Mouse (Mus musculus) limb, embryonic 15.5 days (tissue): ENCODE measurements around the gene Zfp239. TPM values are rescaled to one million over a fixed set of nuclear protein-coding genes. Genes with fewer than 3 reads are reported as not detected.
A peak's percentile ranks its signal among the peaks of the same experiment; 100 is the strongest.

ENCODE experiments used
- ATAC-seq: fragments of 200-750 bp; cut with Nextera tagmentation; 2 replicates; pipeline ENCODE4 v1.8.0; 2017; ENCODE audit warnings: low read depth, moderate TSS enrichment; ENCODE audit not compliant: insufficient number of reproducible peaks, low FRiP score, low TSS enrichment
- H3K27ac ChIP-seq: fragments of 300-500 bp; sonication (generic); 2 replicates; pipeline ENCODE4 v1.5.1; 2015; ENCODE audit warnings: moderate library complexity, mild to moderate bottlenecking, inconsistent platforms
- H3K27me3 ChIP-seq: fragments of 300-500 bp; sonication (generic); 2 replicates; pipeline ENCODE4 v1.6.1; 2015; ENCODE audit warnings: inconsistent platforms
- H3K36me3 ChIP-seq: fragments of 300-500 bp; sonication (generic); 2 replicates; pipeline ENCODE4 v1.6.1; 2015; ENCODE audit warnings: inconsistent platforms
- H3K4me1 ChIP-seq: fragments of 300-500 bp; sonication (generic); 2 replicates; pipeline ENCODE4 v1.6.1; 2015; ENCODE audit warnings: inconsistent platforms
- H3K4me2 ChIP-seq: fragments of 300-500 bp; sonication (generic); 2 replicates; pipeline ENCODE4 v1.6.1; 2015; ENCODE audit warnings: mild to moderate bottlenecking, inconsistent platforms
- H3K4me3 ChIP-seq: fragments of 300-500 bp; sonication (generic); 2 replicates; pipeline ENCODE4 v1.5.1; 2015; ENCODE audit warnings: mild to moderate bottlenecking, inconsistent platforms
- H3K9ac ChIP-seq: fragments of 300-500 bp; sonication (generic); 2 replicates; pipeline ENCODE4 v1.6.1; 2015; ENCODE audit warnings: inconsistent platforms
- H3K9me3 ChIP-seq: fragments of 300-500 bp; sonication (generic); 2 replicates; pipeline ENCODE4 v1.6.1; 2016; ENCODE audit warnings: inconsistent platforms
- WGBS: fragments of 180-500 bp; shearing (Covaris S2); methylation state at CpG from one replicate; pipeline ENCODE4 v1.1.7; 2015; 5-methylcytosine and 5-hydroxymethylcytosine counted together
- polyA plus RNA-seq: library from polyadenylated mRNA; unstranded; fragments of >200 nt; fragmentation: Nextera tagmentation; extraction: Ambion mirVana; gene quantifications from 2 replicates; pipeline ENCODE4 v1.2.1, GENCODE M21; 2015

Gene Zfp239
- polyA plus RNA-seq, 1 experiment from 2014 or later = 11.0 TPM

DNA sequence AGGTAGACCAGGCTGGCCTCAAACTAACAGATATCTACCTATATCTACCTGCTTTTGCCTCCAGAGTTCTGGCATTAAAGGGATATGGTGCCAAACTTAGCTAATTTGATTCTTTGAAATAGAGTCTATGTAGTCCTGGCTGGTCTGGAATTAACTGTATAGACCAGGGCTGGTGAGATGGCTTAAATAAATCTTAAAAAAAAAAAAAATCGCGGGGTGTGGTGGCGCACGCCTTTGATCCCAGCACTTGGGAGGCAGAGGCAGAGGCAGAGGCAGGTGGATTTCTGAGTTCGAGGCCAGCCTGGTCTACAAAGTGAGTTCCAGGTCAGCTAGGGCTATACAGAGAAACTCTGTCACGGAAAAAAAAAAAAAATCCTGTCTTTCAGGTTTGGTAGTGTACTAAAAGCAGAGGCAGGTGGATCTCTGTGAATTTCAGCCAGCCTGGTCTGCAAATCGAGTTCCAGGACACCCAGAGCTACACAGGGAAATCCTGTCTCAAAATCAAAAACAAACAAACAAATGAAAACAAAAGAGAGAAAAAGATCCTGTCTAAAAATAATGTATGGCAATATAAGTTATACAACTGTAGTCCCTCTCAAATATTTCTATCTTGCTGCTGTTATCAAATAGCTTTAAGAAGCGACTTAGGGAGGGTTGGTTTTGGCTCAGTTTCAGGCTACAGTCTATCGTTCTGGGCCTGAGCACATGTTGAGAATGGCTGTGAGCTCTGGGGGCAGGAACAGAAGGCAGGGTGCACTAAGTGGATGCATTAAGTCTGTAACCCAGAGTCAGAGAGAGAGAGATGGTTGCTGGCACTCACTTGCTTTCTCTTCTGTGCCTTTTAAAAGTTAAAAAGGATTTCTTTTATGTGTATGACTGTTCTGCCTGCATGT is 39.9 kb downstream of the Zfp239 start:
- no peak for ATAC-seq

GRCm38 (mm10) chr6:117902556-117902955 is 40.7 kb downstream of the Zfp239 start:
- no peak overlapping the region for H3K9ac ChIP-seq
- no peak overlapping the region for H3K27ac ChIP-seq
- no peaks in the 10 kb centered on the region for H3K27me3 ChIP-seq
- no peak overlapping the region for H3K4me3 ChIP-seq
- 78% methylated on average over 4 of the region's 4 CpGs for WGBS
- peaks cover 6% of the 10 kb centered on the region for H3K4me1 ChIP-seq
- no peaks in the 10 kb centered on the region for H3K36me3 ChIP-seq
- no peak overlapping the region for H3K4me2 ChIP-seq
- ATAC-seq = no peak
- no peaks in the 10 kb centered on the region for H3K9me3 ChIP-seq

More for the DNA sequence above, 39.9 kb downstream of the Zfp239 start:
- H3K9ac ChIP-seq = no peak overlapping the region
- H3K4me2 ChIP-seq = no peak overlapping the region
- H3K27ac ChIP-seq = no peak overlapping the region
- H3K36me3 ChIP-seq = no peaks in the 10 kb centered on the region
- 66% methylated on average over 9 of the region's 9 CpGs for WGBS
- peaks cover 6% of the 10 kb centered on the region for H3K4me1 ChIP-seq
- H3K9me3 ChIP-seq = no peaks in the 10 kb centered on the region
- no peaks in the 10 kb centered on the region for H3K27me3 ChIP-seq
- no peak overlapping the region for H3K4me3 ChIP-seq

- H3K4me1 ChIP-seq = peaks cover 13% of the 10 kb centered on the region
- WGBS = 79% methylated on average over 3 of the region's 3 CpGs
- no peaks in the 10 kb centered on the region for H3K36me3 ChIP-seq
- H3K4me2 ChIP-seq = no peak overlapping the region
- H3K4me3 ChIP-seq = no peak overlapping the region
- no peaks in the 10 kb centered on the region for H3K27me3 ChIP-seq
- H3K27ac ChIP-seq = no peak overlapping the region
- H3K9ac ChIP-seq = no peak overlapping the region
- ATAC-seq = no peak
- no peaks in the 10 kb centered on the region for H3K9me3 ChIP-seq
Observed at GRCm38 (mm10) chr6:117903836-117904235, 41.9 kb downstream of the Zfp239 start.

- H3K4me3 ChIP-seq = peak overlapping the region; percentile 77
- H3K4me1 ChIP-seq = peaks cover 22% of the 10 kb centered on the region
- ATAC-seq = no peak
- WGBS = 22% methylated on average over 4 of the region's 4 CpGs
- peak overlapping the region; percentile 47 for H3K4me2 ChIP-seq
- no peak overlapping the region for H3K9ac ChIP-seq
- H3K27ac ChIP-seq = peak overlapping the region; percentile 91
- no peaks in the 10 kb centered on the region for H3K36me3 ChIP-seq
- no peaks in the 10 kb centered on the region for H3K9me3 ChIP-seq
- H3K27me3 ChIP-seq = no peaks in the 10 kb centered on the region
Observed at GRCm38 (mm10) chr6:117905260-117905930, 43.5 kb downstream of the Zfp239 start.

- Histone ChIP-seq H3K4me1 (peaks cover 22% of the 10 kb centered on the region), H3K27ac (peak overlapping the region; percentile 91), H3K4me2 (peak overlapping the region; percentile 47), H3K9ac (peak overlapping the region; percentile 44), H3K36me3 (no peaks in the 10 kb centered on the region), H3K9me3 (no peaks in the 10 kb centered on the region), H3K4me3 (peak overlapping the region; percentile 77), H3K27me3 (no peaks in the 10 kb centered on the region)
- under 1% methylated on average over 25 of the region's 25 CpGs for WGBS
- ATAC-seq = no peak; the same call in 1 of the 2 replicates
Observed at GRCm38 (mm10) chr6:117906015-117906531, 44.2 kb downstream of the Zfp239 start.

- H3K4me2 ChIP-seq = peak overlapping the region; percentile 72
- H3K4me1 ChIP-seq = peaks cover 22% of the 10 kb centered on the region
- peak overlapping the region; percentile 99 for H3K27ac ChIP-seq
- no peaks in the 10 kb centered on the region for H3K36me3 ChIP-seq
- peak overlapping the region; percentile 77 for H3K4me3 ChIP-seq
- peak overlapping the region; percentile 86 for H3K9ac ChIP-seq
- WGBS = under 1% methylated on average over 59 of the region's 68 CpGs
- no peaks in the 10 kb centered on the region for H3K9me3 ChIP-seq
- peak; percentile 98 for ATAC-seq
- H3K27me3 ChIP-seq = no peaks in the 10 kb centered on the region
Observed at GRCm38 (mm10) chr6:117906590-117907271, 44.8 kb downstream of the Zfp239 start.

DNA sequence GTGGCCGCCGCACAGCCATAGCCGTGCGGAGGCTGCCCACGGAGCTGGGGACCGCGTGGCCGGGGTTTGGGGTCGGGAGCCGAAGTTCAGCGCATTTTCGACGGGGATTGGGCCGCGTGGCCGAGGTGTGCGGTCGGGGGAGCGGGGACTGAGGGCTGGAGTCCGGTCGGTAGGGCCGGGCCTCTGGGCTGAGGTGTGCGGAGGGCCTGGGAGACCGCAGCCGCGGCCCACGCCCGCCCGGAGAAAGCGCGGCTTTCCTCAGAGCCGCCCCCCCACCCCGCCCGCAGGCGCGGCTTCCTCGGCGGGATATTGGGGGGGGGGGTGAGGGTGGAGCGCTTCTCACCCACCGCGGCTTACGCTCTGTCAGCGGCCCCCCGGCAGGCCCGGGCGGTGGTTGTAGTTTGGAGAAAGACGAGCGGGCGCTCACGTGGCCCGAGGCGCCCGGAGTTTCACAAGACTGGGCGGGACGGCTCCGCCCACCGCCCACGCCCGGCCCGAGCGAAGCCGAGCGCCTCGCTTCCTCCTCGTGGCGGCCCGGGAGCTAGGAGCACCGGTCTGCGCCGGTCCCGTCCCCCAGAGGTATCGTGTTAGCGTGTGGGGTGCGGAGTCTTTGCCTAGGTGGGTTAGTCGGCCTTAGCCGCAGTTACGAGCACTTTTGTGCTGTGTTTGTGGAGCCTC is 45.5 kb downstream of the Zfp239 start:
- peak overlapping the region; percentile 72 for H3K4me2 ChIP-seq
- peaks cover 22% of the 10 kb centered on the region for H3K4me1 ChIP-seq
- under 1% methylated on average over 61 of the region's 77 CpGs for WGBS
- peak overlapping the region; percentile 77 for H3K4me3 ChIP-seq
- H3K27ac ChIP-seq = peak overlapping the region; percentile 99
- peak; percentile 75 for ATAC-seq
- no peaks in the 10 kb centered on the region for H3K9me3 ChIP-seq
- H3K36me3 ChIP-seq = no peaks in the 10 kb centered on the region
- H3K9ac ChIP-seq = peak overlapping the region; percentile 86
- no peaks in the 10 kb centered on the region for H3K27me3 ChIP-seq

DNA sequence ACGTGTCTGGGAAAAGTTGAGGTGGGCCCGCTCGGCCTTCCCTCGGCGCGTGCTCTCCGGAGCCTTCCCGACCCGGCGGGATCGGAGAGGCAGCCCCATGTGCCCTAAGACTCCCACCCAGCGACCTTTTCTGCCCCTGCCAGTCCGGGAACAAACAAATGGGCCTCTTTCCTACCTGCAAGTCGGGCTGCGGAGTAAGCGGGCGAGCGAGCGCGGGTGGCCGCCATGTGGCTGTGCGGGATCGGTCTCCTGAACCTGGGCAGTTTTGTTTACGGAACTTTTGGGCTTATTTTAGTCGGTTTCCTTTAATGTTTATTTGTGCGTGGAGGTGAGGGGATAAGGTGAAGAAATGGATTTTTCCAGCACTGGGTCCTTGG is 46.1 kb downstream of the Zfp239 start:
- peak overlapping the region; percentile 86 for H3K9ac ChIP-seq
- peak overlapping the region; percentile 72 for H3K4me2 ChIP-seq
- WGBS = 0% methylated on average over 26 of the region's 26 CpGs
- no peaks in the 10 kb centered on the region for H3K27me3 ChIP-seq
- H3K4me1 ChIP-seq = peaks cover 22% of the 10 kb centered on the region
- H3K36me3 ChIP-seq = no peaks in the 10 kb centered on the region
- peak overlapping the region; percentile 77 for H3K4me3 ChIP-seq
- peak overlapping the region; percentile 99 for H3K27ac ChIP-seq
- ATAC-seq = no peak
- no peaks in the 10 kb centered on the region for H3K9me3 ChIP-seq

DNA sequence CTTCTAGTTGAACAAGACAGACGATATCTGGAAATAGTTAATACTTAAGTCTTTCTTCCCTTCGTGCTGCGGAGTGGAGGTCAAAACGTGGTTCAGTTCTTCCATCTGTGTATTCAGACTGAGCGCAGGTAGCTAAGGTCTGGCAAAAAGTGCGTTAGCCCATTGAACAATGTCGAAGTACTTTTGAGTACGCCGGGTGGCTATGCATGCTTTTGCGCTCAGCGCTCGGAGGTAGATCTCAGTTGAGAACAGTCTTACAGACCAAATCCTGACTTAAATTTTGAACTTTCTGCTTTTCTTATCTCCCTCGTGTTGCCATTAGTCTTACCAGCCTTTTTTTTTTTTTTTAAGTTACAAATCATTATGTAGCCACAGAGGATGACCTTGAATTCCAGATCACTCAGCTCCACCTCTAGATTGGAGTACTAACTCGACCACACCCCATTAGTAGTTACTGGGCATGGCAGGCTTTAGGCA is 46.6 kb downstream of the Zfp239 start:
- Histone ChIP-seq H3K27ac (peak overlapping the region; percentile 99; the same call in 1 of the 2 replicates), H3K4me2 (peak overlapping the region; percentile 72), H3K4me3 (peak overlapping the region; percentile 77), H3K27me3 (no peaks in the 10 kb centered on the region), H3K4me1 (peaks cover 24% of the 10 kb centered on the region), H3K9ac (peak overlapping the region; percentile 86), H3K9me3 (no peaks in the 10 kb centered on the region), H3K36me3 (no peaks in the 10 kb centered on the region)
- ATAC-seq = no peak
- WGBS = 1% methylated on average over 14 of the region's 14 CpGs

- H3K4me1 ChIP-seq = peaks cover 24% of the 10 kb centered on the region
- H3K4me2 ChIP-seq = no peak overlapping the region
- no peak overlapping the region for H3K9ac ChIP-seq
- 85% methylated on average over 6 of the region's 6 CpGs for WGBS
- no peak for ATAC-seq
- no peaks in the 10 kb centered on the region for H3K9me3 ChIP-seq
- H3K27me3 ChIP-seq = no peaks in the 10 kb centered on the region
- H3K4me3 ChIP-seq = no peak overlapping the region
- H3K27ac ChIP-seq = no peak overlapping the region
- H3K36me3 ChIP-seq = no peaks in the 10 kb centered on the region
Observed at GRCm38 (mm10) chr6:117910120-117910661, 48.3 kb downstream of the Zfp239 start.

- H3K4me2 ChIP-seq = no peak overlapping the region
- no peak overlapping the region for H3K9ac ChIP-seq
- no peaks in the 10 kb centered on the region for H3K9me3 ChIP-seq
- H3K4me3 ChIP-seq = no peak overlapping the region
- ATAC-seq = no peak
- peaks cover 25% of the 10 kb centered on the region for H3K4me1 ChIP-seq
- H3K27ac ChIP-seq = no peak overlapping the region
- H3K27me3 ChIP-seq = no peaks in the 10 kb centered on the region
- H3K36me3 ChIP-seq = no peaks in the 10 kb centered on the region
Observed at GRCm38 (mm10) chr6:117914541-117914940, 52.6 kb downstream of the Zfp239 start.
